ENCODE assay signal across 15 mouse cellular contexts in the genomic region with DNA sequence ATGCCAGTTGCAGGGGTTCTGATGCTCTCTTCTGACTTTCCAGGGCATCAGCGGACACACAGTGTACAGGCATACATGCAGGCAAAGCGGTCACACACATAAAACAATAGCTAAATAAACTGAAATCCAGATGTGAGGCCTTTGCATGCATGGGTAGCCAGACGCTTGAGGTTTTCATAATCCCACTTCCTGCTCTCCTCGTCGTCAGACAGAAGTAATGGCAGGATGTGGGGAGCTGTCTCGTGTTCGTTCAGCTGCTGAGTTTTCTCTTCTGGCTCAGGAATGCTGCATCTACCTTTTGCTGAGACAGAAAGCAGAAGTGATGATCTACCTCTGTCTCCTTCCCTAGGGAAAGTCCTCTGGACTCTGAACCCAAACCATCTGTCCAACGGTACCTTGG. TPM values are rescaled to one million over a fixed set of nuclear protein-coding genes. Genes with fewer than 3 reads are reported as not detected.
DNase-seq lines count a peak whose midpoint lies in the region; ATAC-seq and TF ChIP-seq lines count a peak whose summit lies in the region.
"Had no signal": no experiment of that assay in that cellular context is flagged by ENCODE, and none has a peak within 500 bp of the region (broad histone marks: within the 10 kb centered on the region; RNA-seq: fewer than 3 reads in every experiment).

No protein-coding gene starts in this region.

- intact Hi-C loops in gastrocnemius, postnatal 36 days (cut with DNase I) = no loop called here

- H3K4me3 ChIP-seq in layer of hippocampus, adult 2 months = no peak overlapping the region
- H3K4me3 ChIP-seq: limb, embryonic 13.5 days; lung, embryonic 15.5 days; midbrain, embryonic 12.5 days; neural tube, embryonic 12.5 days had no signal

- DNase-seq in layer of hippocampus, adult 2 months (ENCODE audit: low spot score in 2 of 2) = no peak
- DNase-seq in layer of hippocampus, postnatal 10 days (ENCODE audit: low spot score in 2 of 2) = no peak
- peak; percentile 78 for DNase-seq in T-cell, adult 2 months (ENCODE audit: low spot score)
- peak; percentile 68 for DNase-seq in thymus, postnatal 14 days
- no peak for DNase-seq in testis, postnatal 10 days (ENCODE audit: low spot score)
- DNase-seq in embryo, embryonic 10.5 days (ENCODE audit: low spot score) = no peak
- DNase-seq in gastrocnemius, postnatal 36 days = no peak
- DNase-seq: cerebellum, adult 11-12 months; kidney, postnatal 10 days had no signal

- ATAC-seq in megakaryocyte, adult 5-6 weeks (ENCODE audit: poor library complexity, severe bottlenecking) = peak; percentile 61

- H3K27ac ChIP-seq in layer of hippocampus, adult 2 months = peak overlapping the region; percentile 54; the same call in 1 of the 2 replicates
- H3K27ac ChIP-seq: limb, embryonic 13.5 days; lung, embryonic 15.5 days; midbrain, embryonic 12.5 days; neural tube, embryonic 12.5 days had no signal

- TF ChIP-seq CTCF in layer of hippocampus, adult 2 months (conservative IDR thresholded peaks at IDR 0.05) = no peak

RNA-seq across cellular contexts. Expression of gene Hebp1, which starts 20.5 kb away (rescaled TPM):
- 10 to 100 TPM; 74.1 to 79.1 TPM for total RNA-seq in layer of hippocampus, adult 2 months (2021)
- total RNA-seq in layer of hippocampus, postnatal 10 days (2021) = 10 to 100 TPM; 44.2 to 44.6 TPM
- 2.5 and 8.5 TPM in 2 replicates for total RNA-seq in megakaryocyte, adult 5-6 weeks (2015)
- 10.8 and 15.8 TPM in 2 replicates for total RNA-seq in megakaryocyte, adult 5-6 weeks (2017)
- total RNA-seq in gastrocnemius, postnatal 36 days (2021) = 1 to 10 TPM; 6.8 to 6.9 TPM

RNA-seq across cellular contexts. Expression of gene Fam234b, which starts 20.6 kb away (rescaled TPM):
- 100 to 1,000 TPM; 161 to 166 TPM for total RNA-seq in layer of hippocampus, adult 2 months (2021)
- total RNA-seq in layer of hippocampus, postnatal 10 days (2021) = 100 to 1,000 TPM; 112 to 127 TPM
- 2.1 and 3.0 TPM in 2 replicates for total RNA-seq in megakaryocyte, adult 5-6 weeks (2015)
- 2.8 and 4.9 TPM in 2 replicates for total RNA-seq in megakaryocyte, adult 5-6 weeks (2017)
- total RNA-seq in gastrocnemius, postnatal 36 days (2021) = 1 to 10 TPM; 2.4 to 4.3 TPM

RNA-seq across cellular contexts. Expression of gene Gsg1, which starts 35.8 kb away (rescaled TPM):
- total RNA-seq in layer of hippocampus, adult 2 months (2021) = under 1 TPM in 1 of 2 experiments, not detected in 1; 0.47 TPM
- total RNA-seq in layer of hippocampus, postnatal 10 days (2021) = not detected
- not detected in 2 replicates for total RNA-seq in megakaryocyte, adult 5-6 weeks (2015)
- total RNA-seq in megakaryocyte, adult 5-6 weeks (2017) = 0.44 TPM in 1 of 2 replicates, not detected in the other
- not detected for total RNA-seq in gastrocnemius, postnatal 36 days (2021)
- total RNA-seq: gastrocnemius, adult 18-20 months had no signal

Comparison
In these comparisons a context has a peak if more than half of its experiments do, and no peak if none do; other contexts are left out.
1. DNase-seq: peak in T-cell, adult 2 months (single experiment) and thymus, postnatal 14 days (single experiment); none in layer of hippocampus, adult 2 months (0 of 2), layer of hippocampus, postnatal 10 days (0 of 2), testis, postnatal 10 days (single experiment), embryo, embryonic 10.5 days (single experiment) and gastrocnemius, postnatal 36 days (0 of 2).
2. RNA of gene Fam234b, which starts 20.6 kb away (total RNA-seq): 161 to 166 TPM in layer of hippocampus, adult 2 months and 112 to 127 TPM in layer of hippocampus, postnatal 10 days; 2.4 to 4.3 TPM in gastrocnemius, postnatal 36 days and 2.1 to 4.9 TPM in megakaryocyte, adult 5-6 weeks; every median in the first group is over 10 times any median in the second.